In genomic region chr4:119780881-119781280, GRCm38 (mm10) we compare ENCODE assay signal across 13 mouse cellular contexts.
"Had no signal": no experiment of that assay in that cellular context is flagged by ENCODE, and none has a peak within 500 bp of the region (broad histone marks: within the 10 kb centered on the region; RNA-seq: fewer than 3 reads in every experiment).

No protein-coding gene starts in this region.

- H3K36me3 ChIP-seq: kidney, embryonic 15.5 days; limb, embryonic 12.5 days; liver, embryonic 13.5 days; lung, embryonic 15.5 days; midbrain, embryonic 12.5 days had no signal

- DNase-seq: kidney, adult 2 months; kidney, postnatal 14 days; liver; liver, embryonic 13.5 days; liver, postnatal 0 days; lung, postnatal 14 days; thymus, postnatal 36 days had no signal

- H3K27ac ChIP-seq: kidney, embryonic 15.5 days; left cerebral cortex, adult 2 months; limb, embryonic 12.5 days; liver, embryonic 13.5 days; lung, embryonic 15.5 days; midbrain, embryonic 12.5 days had no signal

- H3K4me1 ChIP-seq: kidney, embryonic 15.5 days; limb, embryonic 12.5 days; liver, embryonic 13.5 days; midbrain, embryonic 12.5 days had no signal

- H3K4me3 ChIP-seq: kidney, embryonic 15.5 days; left cerebral cortex, adult 2 months; limb, embryonic 12.5 days; liver, embryonic 13.5 days; lung, embryonic 15.5 days; midbrain, embryonic 12.5 days had no signal

- ATAC-seq: liver, postnatal 0 days; midbrain, embryonic 16.5 days had no signal

- H3K9me3 ChIP-seq: kidney, embryonic 15.5 days; limb, embryonic 12.5 days; liver, embryonic 13.5 days; lung, embryonic 15.5 days; midbrain, embryonic 12.5 days had no signal

- H3K9ac ChIP-seq: kidney, embryonic 15.5 days; limb, embryonic 12.5 days; liver, embryonic 13.5 days; liver, postnatal 0 days; lung, embryonic 15.5 days; midbrain, embryonic 12.5 days had no signal

- H3K4me2 ChIP-seq: kidney, embryonic 15.5 days; limb, embryonic 12.5 days; liver, embryonic 13.5 days; lung, embryonic 15.5 days; midbrain, embryonic 12.5 days had no signal

- H3K27me3 ChIP-seq: kidney, embryonic 15.5 days; limb, embryonic 12.5 days; liver, embryonic 13.5 days; lung, embryonic 15.5 days; midbrain, embryonic 12.5 days had no signal
